Mouse (Mus musculus): ENCODE data around the gene Lce1j.
"Not testable (repeated sequence)": the region's sequence is repeated elsewhere in the genome, so short reads cannot be mapped to it uniquely, and the experiment has no call there.

Gene Lce1j

GRCm38 (mm10) chr3:92790414-92790813, at the start of gene Lce1j:
Gene Lce1j (minus strand): TSS chr3:92790514.
- no peak for DNase-seq (ENCODE audit: low spot score)

DNA sequence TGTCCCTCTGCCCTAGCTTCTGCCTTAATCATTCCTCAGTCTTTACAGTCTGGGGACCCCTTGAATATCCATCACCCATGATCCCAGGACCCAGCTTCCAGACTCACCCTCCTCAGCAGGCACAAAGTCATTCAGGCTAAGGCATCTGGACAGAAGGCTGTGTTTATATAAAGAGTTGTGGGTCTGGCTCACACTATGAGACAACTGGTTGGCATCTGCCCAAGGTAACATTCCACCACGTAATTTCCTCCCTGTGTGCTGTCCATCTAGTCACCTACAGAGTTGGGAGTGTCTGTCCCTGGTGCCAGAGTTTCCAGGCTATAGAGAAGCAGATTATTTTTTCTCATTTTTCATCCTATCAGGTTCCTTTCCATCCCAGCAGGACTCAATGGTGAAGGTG, 36.8 kb upstream of the Lce1j start, which contains the start of gene Kprp:
Gene Kprp (minus strand): TSS at position 140 of the 400 bp plus-strand sequence.
- no peak for DNase-seq (ENCODE audit: low spot score)

GRCm38 (mm10) chr3:92825808-92826207, 35.5 kb upstream of the Lce1j start:
- DNase-seq (ENCODE audit: low spot score): no peak

DNA sequence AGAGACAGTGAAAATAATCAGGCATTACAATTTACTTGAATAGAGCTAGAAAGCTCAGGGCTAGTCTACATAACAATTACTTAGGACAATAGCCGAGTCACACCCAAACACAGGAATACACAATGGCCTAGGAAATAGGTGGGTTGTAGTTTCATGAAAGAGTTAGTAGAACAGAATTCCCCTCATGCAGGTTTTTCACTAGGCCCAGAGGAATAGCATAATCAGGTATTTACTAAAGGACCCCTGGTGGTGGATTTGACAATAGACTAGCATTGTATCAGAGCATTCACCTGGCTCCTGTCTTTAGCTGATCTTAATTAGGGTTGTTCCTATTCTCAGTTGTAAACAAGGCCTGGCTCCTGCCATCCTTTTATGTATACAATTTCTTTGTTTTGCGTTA, 25.7 kb upstream of the Lce1j start:
- not testable (repeated sequence) for DNase-seq (ENCODE audit: low spot score)

GRCm38 (mm10) chr3:92815581-92815980, 25.3 kb upstream of the Lce1j start:
- DNase-seq (ENCODE audit: low spot score): no peak

DNA sequence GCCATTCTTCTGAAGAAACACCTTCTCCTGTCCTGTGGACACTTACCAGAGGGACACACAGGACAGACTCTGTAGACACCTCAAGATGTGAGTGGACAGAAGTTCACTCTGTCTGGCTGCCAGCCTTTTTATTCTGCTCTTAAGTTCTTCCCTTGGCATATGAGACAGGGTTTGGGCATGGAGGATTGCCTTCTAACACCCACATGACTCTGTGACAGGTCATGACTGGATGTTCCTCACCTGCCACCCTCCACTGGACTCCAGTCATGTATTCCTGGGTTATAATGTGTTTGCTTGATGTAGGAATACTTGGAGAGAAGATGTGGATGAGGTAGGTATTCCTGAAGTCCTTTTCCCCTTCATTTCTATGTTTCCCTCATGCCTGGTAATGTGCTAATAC, 17.5 kb upstream of the Lce1j start, which contains the start of gene Lce1k:
Gene Lce1k (minus strand): TSS at position 101 of the 400 bp plus-strand sequence.
- no peak for DNase-seq (ENCODE audit: low spot score)

GRCm38 (mm10) chr3:92778799-92779198, 11.5 kb downstream of the Lce1j start, which contains the start of gene Lce1i:
Gene Lce1i (minus strand): TSS chr3:92778899.
- no peak for DNase-seq (ENCODE audit: low spot score)

- DNase-seq (ENCODE audit: low spot score): no peak
Measured at GRCm38 (mm10) chr3:92771573-92771972, 18.7 kb downstream of the Lce1j start.

DNA sequence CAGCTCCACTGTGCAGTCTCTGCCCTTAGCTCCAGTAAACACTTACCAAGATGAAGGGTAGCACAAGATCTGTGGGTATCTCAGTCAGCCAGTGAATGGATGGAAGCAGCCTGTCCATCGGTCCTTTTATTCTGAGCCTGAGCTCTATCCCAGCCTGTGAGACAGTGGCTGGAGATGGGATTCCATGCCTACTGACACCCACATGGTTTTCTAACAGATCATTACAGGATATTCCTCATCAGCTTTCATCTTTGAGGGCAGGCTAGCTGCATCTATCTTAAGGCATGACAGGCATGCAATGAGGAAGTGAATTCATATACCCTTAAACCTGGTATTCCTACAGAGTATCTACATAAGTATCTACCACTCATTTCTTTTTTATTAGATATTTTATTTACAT, 25.3 kb downstream of the Lce1j start, which contains the start of gene Lce1h:
Gene Lce1h (minus strand): TSS at position 101 of the 400 bp plus-strand sequence.
- no peak for DNase-seq (ENCODE audit: low spot score)

GRCm38 (mm10) chr3:92753197-92753596, 37.1 kb downstream of the Lce1j start:
- no peak for DNase-seq (ENCODE audit: low spot score)

DNA sequence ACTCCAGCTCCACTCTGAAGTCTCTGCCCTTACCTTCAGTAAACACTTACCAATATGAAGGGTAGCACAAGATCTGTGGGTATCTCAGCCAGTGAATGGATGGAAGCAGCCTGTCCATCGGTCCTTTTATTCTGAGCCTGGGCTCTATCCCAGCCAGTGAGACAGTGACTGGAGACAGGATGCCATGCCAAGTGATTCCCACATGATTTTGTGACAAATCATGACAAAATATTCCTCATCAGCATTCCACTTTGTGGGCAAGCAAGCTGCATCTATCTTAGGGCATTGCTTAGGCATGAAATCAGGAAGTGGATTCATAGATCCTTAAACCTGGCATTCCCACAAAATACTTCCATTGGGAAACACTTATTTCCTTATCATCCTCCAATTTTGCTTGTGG, 38.1 kb downstream of the Lce1j start, which contains the start of gene Lce1g:
Gene Lce1g (minus strand): TSS at position 101 of the 400 bp plus-strand sequence.
- no peak for DNase-seq (ENCODE audit: low spot score)

DNA sequence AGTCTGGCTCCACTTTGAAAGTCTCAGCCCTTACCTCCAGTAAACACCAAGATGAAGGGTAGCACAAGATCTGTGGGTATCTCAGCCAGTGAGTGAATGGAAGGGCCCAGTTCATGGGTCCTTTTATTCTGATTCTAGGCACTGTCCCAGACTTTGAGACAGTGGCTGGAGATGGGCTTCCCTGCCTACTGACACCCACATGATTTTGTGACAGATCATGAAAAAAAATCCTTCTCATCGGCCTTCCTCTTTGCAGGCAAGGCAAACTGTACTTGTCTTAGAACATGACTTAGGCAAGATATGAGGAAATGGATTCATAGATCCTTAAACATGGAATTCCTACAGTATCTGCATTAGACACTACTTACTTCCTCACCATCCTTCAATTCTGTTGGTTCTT, 51.3 kb downstream of the Lce1j start, which contains the start of gene Gm38119:
Gene Gm38119 (minus strand): TSS at position 101 of the 400 bp plus-strand sequence.
- no peak for DNase-seq (ENCODE audit: low spot score)
